Mouse (Mus musculus) frontal cortex, postnatal 10 days (tissue): ENCODE data around the gene Igsf21.

Experiments
- DNase-seq, 2 experiments: peaks; one replicate each; pipeline ENCODE4 v3.0.0; 2022; ENCODE audit warnings: low spot score in 2 of 2, mixed read lengths in 1 of 2

The Igsf21 gene

DNA sequence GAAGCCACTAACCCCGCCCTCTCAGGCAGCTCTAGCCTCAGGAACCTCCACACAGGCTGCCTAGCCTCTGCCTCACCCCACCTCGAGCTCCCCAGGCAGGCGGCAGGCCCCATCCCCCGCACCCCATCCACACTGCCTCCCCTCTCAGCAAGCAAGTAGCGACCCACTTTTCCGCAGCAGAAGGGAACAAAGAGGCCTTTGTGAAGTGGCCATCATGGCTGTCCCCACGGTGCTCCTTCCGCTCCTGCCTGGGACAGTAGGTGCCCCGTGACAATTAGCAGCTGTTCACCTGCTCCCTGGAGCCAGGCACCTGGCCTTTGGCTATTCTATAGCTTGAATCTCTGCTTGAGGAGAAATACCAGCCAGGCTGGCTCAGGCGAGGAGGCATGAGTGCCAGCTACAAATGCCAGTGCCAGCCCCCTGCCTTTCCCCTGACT lies 9.3 kb downstream of the Igsf21 start:
- no peak for DNase-seq

DNA sequence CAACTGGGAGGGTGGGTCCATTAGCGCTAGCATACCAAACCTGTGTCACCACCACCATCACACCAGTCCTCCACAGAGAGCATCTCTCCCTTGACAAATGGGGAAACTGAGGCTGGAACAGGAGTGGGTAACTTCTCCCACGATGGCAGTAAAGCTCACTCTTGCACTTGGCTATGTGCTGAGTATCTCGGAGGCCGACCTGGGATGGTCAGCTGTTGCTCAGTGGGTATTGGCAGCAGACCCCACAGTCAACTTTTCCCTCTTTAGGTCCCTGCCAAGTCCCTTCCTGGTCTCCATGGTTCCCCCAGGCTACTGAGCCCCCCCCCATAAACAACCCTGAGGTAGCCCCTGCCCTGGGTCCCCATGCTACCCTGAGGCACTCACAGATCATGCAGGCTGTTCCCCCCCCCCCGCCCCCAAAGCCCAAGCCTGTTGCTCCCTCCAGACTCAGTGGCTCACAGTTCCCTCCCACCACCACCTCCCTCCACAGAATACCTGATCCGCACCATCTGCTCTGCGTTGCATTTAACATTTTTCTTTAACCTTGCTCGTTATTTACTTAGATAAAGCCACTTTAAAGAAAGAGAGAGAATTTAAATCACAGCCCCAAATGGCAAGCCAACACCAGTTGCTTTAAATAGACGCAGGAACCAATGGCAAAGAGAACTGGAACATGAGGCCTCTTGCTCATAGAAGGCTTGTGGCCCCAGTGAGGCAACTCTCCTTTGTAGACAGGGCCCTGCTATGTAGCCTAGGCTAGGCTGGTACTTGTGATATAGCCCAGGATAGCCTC lies 11.0 kb downstream of the Igsf21 start:
- DNase-seq: no peak

GRCm38 (mm10) chr4:140234412-140235205 lies 12.0 kb downstream of the Igsf21 start:
- DNase-seq: no peak

- no peak for DNase-seq
These were observed 18.7 kb downstream of the Igsf21 start for GRCm38 (mm10) chr4:140227837-140228236.

- no peak for DNase-seq
These were observed 21.4 kb downstream of the Igsf21 start for GRCm38 (mm10) chr4:140225204-140225603.

DNA sequence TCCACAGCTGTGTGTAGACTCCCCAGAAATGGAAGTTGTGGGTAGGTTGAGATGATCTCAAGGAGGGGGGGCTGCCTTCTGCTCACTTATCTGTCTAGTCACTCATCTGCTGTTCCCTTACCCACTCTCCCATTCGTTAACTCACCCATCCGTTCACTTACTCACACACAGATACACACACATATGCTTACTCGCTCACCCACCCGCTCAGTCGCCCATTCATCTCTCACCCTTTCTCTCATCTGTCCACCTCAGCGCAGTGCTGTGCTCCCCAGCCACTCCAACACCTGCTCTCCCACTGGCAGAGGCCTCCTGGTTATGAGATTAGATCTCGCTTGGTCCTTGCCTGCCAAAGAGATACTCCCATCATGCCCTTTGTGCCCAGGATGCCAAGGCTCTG lies 22.1 kb downstream of the Igsf21 start:
- no peak for DNase-seq

DNA sequence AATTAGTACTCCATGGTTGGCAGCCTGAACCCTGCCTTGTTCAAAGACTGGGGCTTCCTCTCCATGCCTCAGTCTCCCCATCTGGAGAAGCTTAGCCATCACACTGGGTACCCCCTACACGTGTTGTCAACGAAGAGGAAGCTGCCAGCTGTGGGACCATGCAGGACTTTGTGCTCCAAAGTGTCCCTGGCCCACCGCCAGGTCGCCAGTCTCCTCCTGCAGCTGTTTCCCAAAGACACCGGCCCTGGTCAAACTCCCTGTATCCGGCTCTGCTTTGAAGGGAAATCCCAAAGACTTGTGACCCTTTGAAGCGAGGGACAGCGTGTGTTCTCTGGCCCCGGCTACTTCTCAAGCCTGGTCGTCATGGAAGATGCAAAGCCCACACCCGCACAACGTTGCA lies 23.5 kb downstream of the Igsf21 start:
- DNase-seq: no peak

GRCm38 (mm10) chr4:140220326-140221093 lies 26.1 kb downstream of the Igsf21 start:
- no peak for DNase-seq

DNA sequence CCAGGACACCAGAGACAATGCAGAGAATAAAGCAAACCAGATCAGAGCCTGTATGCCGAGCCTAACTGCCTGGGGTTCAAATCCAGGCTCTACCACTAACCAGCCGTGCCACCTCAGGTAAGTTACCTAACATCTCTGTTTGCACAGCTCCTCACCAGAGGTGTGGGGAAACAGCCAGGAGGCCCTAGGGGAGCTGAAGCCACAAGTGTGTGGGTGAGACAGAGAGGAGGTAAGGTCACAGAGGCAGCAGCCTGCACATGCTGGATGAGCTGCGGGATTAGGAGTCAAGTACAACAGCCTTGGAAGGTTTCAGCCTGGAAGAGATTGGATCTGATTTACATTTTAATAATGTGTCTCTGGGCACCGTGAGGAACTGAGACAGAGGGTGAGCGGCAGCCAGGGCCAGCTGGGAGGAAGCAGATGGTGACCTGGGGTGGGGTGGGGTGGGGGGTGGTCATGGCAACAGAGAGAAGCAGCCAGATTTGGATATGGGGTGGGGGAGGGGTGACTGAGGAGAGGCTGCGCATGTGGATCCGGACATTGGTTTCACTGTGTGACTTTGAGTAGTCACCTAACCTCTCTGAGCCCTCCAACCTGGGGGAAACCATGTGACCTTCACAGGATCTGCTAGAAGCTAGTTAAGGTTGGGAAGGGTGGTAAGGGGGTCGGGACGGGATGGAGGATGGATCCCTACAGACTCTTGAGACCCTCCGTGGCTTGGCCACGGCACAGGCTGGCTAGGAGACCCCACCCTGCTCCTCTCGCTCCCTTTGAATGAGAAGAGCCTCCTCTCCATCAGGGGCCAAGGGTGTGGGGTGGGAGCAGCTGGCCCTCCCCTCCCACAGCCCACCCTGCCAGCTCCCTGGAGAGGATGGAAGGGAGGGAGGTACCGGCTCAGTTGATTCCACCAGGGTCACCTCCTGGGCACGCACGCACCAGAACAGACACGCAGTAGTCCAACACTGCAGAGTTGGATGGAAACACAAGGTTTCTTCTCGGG lies 27.4 kb downstream of the Igsf21 start:
- no peak for DNase-seq

GRCm38 (mm10) chr4:140218384-140218783 lies 28.2 kb downstream of the Igsf21 start:
- peak; percentile 45 to 57 for DNase-seq

DNA sequence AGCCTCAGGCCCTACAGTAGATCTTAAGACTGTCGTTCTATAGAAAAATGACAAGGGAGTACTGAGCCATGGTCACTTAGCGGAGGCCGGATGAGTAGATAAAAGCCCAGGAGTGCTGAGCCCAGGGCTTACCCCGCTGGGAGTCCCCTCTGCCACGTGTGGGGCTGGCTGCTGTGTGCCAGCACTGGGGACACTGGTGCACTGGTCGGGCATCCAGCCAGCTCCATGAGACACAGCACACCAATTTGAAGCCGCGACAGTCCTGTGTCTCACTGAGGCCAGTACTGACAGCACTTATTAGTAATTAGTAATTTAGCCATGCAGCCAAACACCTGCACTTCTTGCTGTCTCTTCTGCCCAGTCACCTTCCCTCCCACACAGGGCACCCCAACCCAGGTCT lies 28.6 kb downstream of the Igsf21 start:
- no peak for DNase-seq

GRCm38 (mm10) chr4:140216096-140216495 lies 30.5 kb downstream of the Igsf21 start:
- no peak for DNase-seq

DNA sequence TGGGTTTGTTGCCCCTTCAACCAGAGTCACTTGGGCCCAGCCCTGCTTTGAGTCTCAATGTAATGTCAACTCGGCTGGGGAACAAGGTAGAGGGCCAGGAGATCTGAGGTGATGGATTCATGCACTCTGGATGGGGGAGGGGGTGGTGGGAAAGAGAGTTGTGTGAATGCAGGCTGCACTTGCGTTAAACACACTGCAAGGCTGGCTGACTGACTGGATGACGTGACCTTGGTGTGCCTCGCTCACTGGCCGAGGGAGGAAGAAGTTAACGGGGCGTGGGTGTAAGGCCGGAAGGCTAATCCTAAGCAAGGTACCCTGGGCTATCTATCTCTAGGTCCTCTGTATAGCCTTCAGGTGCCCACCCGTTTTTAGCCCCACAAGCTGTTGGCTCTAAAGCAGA lies 31.4 kb downstream of the Igsf21 start:
- no peak for DNase-seq

- DNase-seq: no peak
These were observed 32.2 kb downstream of the Igsf21 start for GRCm38 (mm10) chr4:140214406-140214805.

GRCm38 (mm10) chr4:140210129-140210890 lies 36.3 kb downstream of the Igsf21 start:
- DNase-seq: no peak

GRCm38 (mm10) chr4:140205811-140206231 lies 40.8 kb downstream of the Igsf21 start:
- DNase-seq: peak; percentile 62 to 65

DNA sequence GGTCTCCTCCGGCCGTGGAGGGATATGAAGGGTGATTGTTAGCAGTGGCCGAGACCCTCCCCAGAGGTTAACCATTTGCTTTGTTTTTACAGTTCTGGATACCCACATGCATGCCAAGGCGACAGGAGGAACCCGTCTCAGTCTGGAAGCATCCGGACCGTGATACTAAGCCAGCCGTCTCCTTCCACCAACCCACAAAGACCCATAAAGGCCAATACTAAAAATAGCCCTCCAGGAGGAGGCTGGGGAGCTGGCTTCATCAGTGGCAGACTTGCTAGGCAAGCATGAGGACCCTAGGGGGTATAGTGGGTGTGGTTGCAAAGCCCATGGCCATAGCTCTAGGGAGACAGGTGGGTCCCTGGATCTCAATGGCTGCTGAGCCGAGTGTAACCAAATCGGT lies 41.8 kb downstream of the Igsf21 start:
- no peak for DNase-seq

DNA sequence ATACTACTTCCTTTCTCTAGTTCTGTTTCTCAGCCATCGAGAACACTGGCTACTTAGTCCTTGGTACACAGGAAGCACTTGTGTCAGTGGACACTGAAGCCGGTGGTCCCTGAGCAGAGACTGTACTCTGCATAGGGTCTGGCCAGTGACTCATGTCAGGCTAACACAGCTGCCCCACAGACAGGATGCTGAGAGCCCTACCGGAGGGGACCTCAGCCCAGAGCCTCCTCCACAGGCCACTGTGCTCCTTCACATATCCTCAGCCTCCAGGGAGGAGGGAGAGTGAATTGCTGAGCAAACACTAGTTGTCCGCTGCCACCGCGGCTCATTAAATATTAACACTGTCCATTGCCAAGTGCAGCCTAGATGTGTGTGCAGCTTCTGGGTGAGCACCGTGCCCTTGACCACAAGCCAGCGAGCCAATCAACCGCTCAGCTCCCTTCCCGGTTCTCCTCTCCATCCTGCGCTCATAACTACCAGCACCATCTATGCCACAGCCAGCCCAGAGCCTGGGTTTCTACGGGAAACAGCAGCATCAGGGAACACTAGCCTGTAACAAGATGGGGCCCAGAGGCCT lies 42.8 kb downstream of the Igsf21 start:
- DNase-seq: no peak

DNA sequence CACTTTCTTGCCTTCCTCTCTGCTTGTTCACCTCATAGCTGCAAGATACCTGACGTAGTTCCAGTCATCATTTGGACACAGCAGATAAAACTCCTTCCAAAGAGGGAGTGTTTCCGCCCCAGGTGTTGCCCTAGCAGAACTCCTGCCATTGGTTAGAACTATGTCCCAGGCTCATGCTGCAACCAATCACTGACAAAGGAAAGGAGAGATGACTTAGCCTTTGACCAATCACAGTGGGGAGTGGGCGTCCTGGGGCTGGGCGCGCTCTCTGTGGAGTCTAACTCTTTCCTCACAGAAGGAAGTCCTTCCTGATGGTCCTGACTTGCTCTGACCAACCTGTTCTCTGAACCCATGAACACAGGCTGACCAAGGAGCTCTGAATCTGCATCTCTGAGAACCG lies 44.4 kb downstream of the Igsf21 start:
- DNase-seq: no peak

DNA sequence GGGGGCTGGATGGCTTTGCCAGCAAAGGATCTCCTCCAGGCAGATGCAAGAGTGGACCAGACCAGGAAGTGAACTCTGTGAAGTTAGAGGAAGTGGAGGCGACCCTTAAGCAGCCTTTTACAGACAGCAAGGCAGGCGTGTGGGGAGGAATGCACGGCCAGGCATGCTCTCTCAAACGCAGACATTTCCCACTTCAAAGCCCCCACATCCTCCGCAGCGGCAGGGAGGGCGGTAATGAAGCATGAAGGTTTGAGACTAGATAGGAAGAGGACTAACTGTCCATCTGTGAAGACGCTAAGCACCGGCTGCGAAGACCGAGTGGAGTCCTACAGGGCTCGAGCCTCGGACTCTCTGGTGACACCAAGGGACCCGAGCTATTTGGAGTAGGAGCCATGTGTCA lies 46.3 kb downstream of the Igsf21 start:
- DNase-seq: no peak
